Mouse (Mus musculus) limb, embryonic 10.5 days (tissue): Measurements from ENCODE around the gene Sugct. TPM values are rescaled to one million over a fixed set of nuclear protein-coding genes. Genes with fewer than 3 reads are reported as not detected.
"Not testable (repeated sequence)": the region's sequence is repeated elsewhere in the genome, so short reads cannot be mapped to it uniquely, and the experiment has no call there.

Experiments
- DNase-seq: peaks from one replicate; pipeline ENCODE4 v3.0.0-alpha.2; 2017; ENCODE audit warnings: low spot score
- H3K27ac ChIP-seq: fragments of 300-500 bp; sonication (generic); 2 replicates; pipeline ENCODE4 v1.5.1; 2016; ENCODE audit warnings: mild to moderate bottlenecking
- H3K27me3 ChIP-seq: fragments of 300-500 bp; sonication (generic); 2 replicates; pipeline ENCODE4 v1.6.1; 2016; ENCODE audit warnings: low read depth, mild to moderate bottlenecking; ENCODE audit not compliant: poor library complexity, severe bottlenecking
- H3K36me3 ChIP-seq: fragments of 300-500 bp; sonication (generic); 2 replicates; pipeline ENCODE4 v1.6.1; 2016; ENCODE audit warnings: mild to moderate bottlenecking, moderate library complexity
- H3K4me1 ChIP-seq: fragments of 300-500 bp; sonication (generic); 2 replicates; pipeline ENCODE4 v1.6.1; 2016
- H3K4me3 ChIP-seq: fragments of 300-500 bp; sonication (generic); 2 replicates; pipeline ENCODE4 v1.5.1; 2016; ENCODE audit warnings: mild to moderate bottlenecking, moderate library complexity
- H3K9me3 ChIP-seq: fragments of 300-500 bp; sonication (generic); replicated peaks from 2 replicates; pipeline ENCODE4 v1.6.1; 2016; ENCODE audit warnings: mild to moderate bottlenecking
- WGBS: fragments of 180-500 bp; shearing (Covaris S2); methylation state at CpG from one replicate; pipeline ENCODE4 v1.1.7; 2016; 5-methylcytosine and 5-hydroxymethylcytosine counted together
- polyA plus RNA-seq: library from polyadenylated mRNA; unstranded; fragments of >200 nt; fragmentation: Nextera tagmentation; extraction: Ambion mirVana; gene quantifications from 2 replicates; pipeline ENCODE4 v1.2.1, GENCODE M21; 2016

Sugct gene
- polyA plus RNA-seq, 1 experiment from 2014 or later, result 3.6 TPM

DNA sequence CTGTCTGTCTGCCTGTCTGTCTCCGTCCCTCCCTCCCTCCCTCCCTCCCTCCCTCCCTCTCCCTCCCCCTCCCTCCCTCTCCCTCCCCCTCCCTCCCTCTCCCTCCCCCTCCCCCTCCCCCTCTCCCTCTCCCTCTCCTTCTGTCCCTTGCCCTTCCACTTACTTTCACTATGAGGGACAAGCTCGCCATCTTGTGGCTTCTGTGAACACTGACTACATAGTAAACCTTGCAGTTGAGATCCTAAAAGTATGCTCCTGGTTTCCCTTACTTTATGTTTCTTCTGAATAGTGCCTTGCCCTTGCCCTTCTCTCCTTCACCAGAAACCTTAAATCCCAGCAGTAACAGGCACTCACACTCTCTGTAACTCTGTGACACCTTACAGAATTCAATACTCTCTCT lies 113.7 kb downstream of the Sugct start:
- Histone ChIP-seq H3K4me3 (no peak overlapping the region), H3K9me3 (no peaks in the 10 kb centered on the region), H3K36me3 (no peaks in the 10 kb centered on the region), H3K27ac (no peak overlapping the region), H3K27me3 (no peaks in the 10 kb centered on the region), H3K4me1 (no peaks in the 10 kb centered on the region)
- WGBS, result 28% methylated on average over 2 of the region's 2 CpGs
- DNase-seq, result no peak

DNA sequence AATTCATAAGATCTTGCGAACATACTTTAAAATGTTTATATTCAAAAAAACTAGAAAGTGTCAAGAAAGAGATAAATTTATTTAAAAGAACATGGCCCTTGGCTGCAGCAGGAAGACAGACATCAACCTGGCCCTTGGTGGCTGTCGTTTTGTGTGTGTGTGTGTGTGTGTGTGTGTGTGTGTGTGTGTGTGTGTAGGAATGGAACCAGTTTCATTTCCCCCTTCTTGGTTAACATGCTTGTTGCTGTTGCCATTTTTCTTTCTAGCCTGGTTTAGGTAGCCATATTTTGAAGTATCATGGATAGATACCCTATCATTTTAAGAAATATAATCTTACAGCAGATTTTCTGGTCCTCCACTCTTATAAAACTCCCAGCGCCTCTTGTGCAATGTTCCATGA lies 136.0 kb downstream of the Sugct start:
- 88% methylated on average over 3 of the region's 3 CpGs for WGBS
- no peaks in the 10 kb centered on the region for H3K9me3 ChIP-seq
- no peak for DNase-seq
- H3K27ac ChIP-seq, result no peak overlapping the region
- no peaks in the 10 kb centered on the region for H3K36me3 ChIP-seq
- H3K27me3 ChIP-seq, result no peaks in the 10 kb centered on the region
- no peaks in the 10 kb centered on the region for H3K4me1 ChIP-seq
- H3K4me3 ChIP-seq, result no peak overlapping the region

DNA sequence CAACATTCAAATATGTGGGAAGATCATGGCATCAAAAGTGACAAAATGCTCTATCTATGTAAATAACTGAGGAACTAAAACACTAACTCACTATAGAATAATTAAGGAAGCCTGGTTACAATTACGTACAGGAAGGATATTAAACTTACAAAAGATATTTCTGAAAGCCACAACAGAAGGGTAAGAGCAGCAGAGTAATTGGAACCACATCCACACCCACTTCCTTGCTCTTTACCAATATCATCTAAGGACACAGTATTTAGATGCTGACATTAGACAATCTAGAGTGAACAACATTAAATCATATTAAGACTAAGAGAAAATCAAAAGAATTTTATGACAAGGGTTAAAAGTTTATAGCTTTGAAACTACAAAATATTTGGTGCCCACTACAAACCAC lies 159.0 kb downstream of the Sugct start:
- no peaks in the 10 kb centered on the region for H3K9me3 ChIP-seq
- no peaks in the 10 kb centered on the region for H3K27me3 ChIP-seq
- 72% methylated on average over 1 of the region's 1 CpGs for WGBS
- no peaks in the 10 kb centered on the region for H3K4me1 ChIP-seq
- H3K4me3 ChIP-seq, result no peak overlapping the region
- H3K27ac ChIP-seq, result no peak overlapping the region
- H3K36me3 ChIP-seq, result no peaks in the 10 kb centered on the region
- DNase-seq, result no peak

DNA sequence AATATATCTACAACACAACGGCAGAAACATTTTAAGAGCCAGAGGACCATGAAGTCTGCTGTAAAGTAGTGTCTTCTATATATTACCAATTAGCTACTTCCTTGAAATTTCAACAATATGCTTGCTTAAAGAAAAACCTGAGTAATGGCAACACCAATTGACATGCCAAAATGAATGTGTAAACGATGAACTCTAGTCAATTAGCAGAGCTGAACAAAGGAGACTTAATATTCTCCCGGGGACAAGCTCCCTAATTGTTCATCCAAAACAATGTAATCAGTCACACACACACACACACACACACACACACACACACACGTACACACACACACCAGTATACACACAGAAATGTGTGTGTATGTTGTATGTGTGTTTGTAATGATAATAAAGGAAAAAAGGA lies 160.5 kb downstream of the Sugct start:
- H3K4me1 ChIP-seq, result no peaks in the 10 kb centered on the region
- 64% methylated on average over 4 of the region's 4 CpGs for WGBS
- no peak overlapping the region for H3K4me3 ChIP-seq
- H3K9me3 ChIP-seq, result no peaks in the 10 kb centered on the region
- no peak for DNase-seq
- H3K36me3 ChIP-seq, result no peaks in the 10 kb centered on the region
- no peak overlapping the region for H3K27ac ChIP-seq
- H3K27me3 ChIP-seq, result no peaks in the 10 kb centered on the region

- no peak overlapping the region for H3K4me3 ChIP-seq
- H3K4me1 ChIP-seq, result no peaks in the 10 kb centered on the region
- WGBS, result 79% methylated on average over 4 of the region's 4 CpGs
- no peaks in the 10 kb centered on the region for H3K9me3 ChIP-seq
- no peaks in the 10 kb centered on the region for H3K36me3 ChIP-seq
- H3K27me3 ChIP-seq, result no peaks in the 10 kb centered on the region
- no peak overlapping the region for H3K27ac ChIP-seq
- DNase-seq, result no peak
Observed at GRCm38 (mm10) chr13:17534469-17534868, 160.9 kb downstream of the Sugct start.

DNA sequence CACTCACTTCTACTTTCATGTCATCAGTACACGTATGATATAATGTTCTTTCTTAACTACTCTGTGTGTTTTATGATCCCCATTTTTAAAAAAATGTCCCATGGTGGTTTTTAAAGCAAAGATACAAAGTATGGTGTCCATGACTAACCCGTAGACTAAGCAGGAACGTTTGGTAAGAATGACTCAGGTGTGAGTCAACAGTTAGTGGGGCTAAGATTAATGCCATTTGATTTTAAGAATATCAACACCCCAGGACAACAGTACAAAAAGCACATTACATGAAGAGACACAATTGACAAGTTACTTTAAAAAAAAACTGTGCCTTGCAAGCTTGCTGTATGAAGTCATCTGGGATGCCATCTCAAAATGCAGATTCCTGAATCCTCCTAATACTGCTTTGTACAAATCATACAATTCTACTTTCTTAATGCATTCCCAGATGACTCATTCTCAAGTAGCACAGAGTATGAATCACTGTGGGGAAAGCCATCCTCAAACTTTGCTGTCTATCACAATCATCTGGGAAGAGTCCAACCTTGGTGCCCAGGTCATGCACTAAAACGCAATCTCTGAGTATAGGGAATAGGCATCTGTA lies 184.1 kb downstream of the Sugct start:
- 89% methylated on average over 4 of the region's 4 CpGs for WGBS
- H3K4me3 ChIP-seq, result no peak overlapping the region
- H3K9me3 ChIP-seq, result no peaks in the 10 kb centered on the region
- H3K27me3 ChIP-seq, result no peaks in the 10 kb centered on the region
- no peak overlapping the region for H3K27ac ChIP-seq
- no peak for DNase-seq
- H3K36me3 ChIP-seq, result no peaks in the 10 kb centered on the region
- H3K4me1 ChIP-seq, result no peaks in the 10 kb centered on the region

GRCm38 (mm10) chr13:17494936-17495335 lies 200.4 kb downstream of the Sugct start:
- no peaks in the 10 kb centered on the region for H3K36me3 ChIP-seq
- H3K27me3 ChIP-seq, result no peaks in the 10 kb centered on the region
- H3K27ac ChIP-seq, result no peak overlapping the region
- no peaks in the 10 kb centered on the region for H3K9me3 ChIP-seq
- DNase-seq, result no peak
- WGBS, result 81% methylated on average over 1 of the region's 1 CpGs
- no peak overlapping the region for H3K4me3 ChIP-seq
- no peaks in the 10 kb centered on the region for H3K4me1 ChIP-seq

GRCm38 (mm10) chr13:17494056-17494574 lies 201.2 kb downstream of the Sugct start:
- H3K27ac ChIP-seq, result no peak overlapping the region
- H3K36me3 ChIP-seq, result no peaks in the 10 kb centered on the region
- H3K27me3 ChIP-seq, result no peaks in the 10 kb centered on the region
- 90% methylated on average over 5 of the region's 5 CpGs for WGBS
- no peaks in the 10 kb centered on the region for H3K9me3 ChIP-seq
- H3K4me1 ChIP-seq, result no peaks in the 10 kb centered on the region
- no peak overlapping the region for H3K4me3 ChIP-seq
- DNase-seq, result no peak

GRCm38 (mm10) chr13:17457981-17458380 lies 237.4 kb downstream of the Sugct start:
- DNase-seq, H3K27me3 ChIP-seq, H3K4me1 ChIP-seq, H3K4me3 ChIP-seq, H3K9me3 ChIP-seq, H3K27ac ChIP-seq, H3K36me3 ChIP-seq: not testable (repeated sequence)
- 70% methylated on average over 1 of the region's 1 CpGs for WGBS

- no peak overlapping the region for H3K27ac ChIP-seq
- H3K4me3 ChIP-seq, result no peak overlapping the region
- no peaks in the 10 kb centered on the region for H3K9me3 ChIP-seq
- no peaks in the 10 kb centered on the region for H3K36me3 ChIP-seq
- no peaks in the 10 kb centered on the region for H3K27me3 ChIP-seq
- WGBS, result 48% methylated on average over 7 of the region's 7 CpGs
- no peak for DNase-seq
- H3K4me1 ChIP-seq, result no peaks in the 10 kb centered on the region
Observed at GRCm38 (mm10) chr13:17432139-17432916, 263.0 kb downstream of the Sugct start.

- H3K27ac ChIP-seq, result no peak overlapping the region
- DNase-seq, result no peak
- H3K36me3 ChIP-seq, result no peaks in the 10 kb centered on the region
- H3K27me3 ChIP-seq, result no peaks in the 10 kb centered on the region
- WGBS, result 91% methylated on average over 6 of the region's 6 CpGs
- H3K4me3 ChIP-seq, result no peak overlapping the region
- no peaks in the 10 kb centered on the region for H3K9me3 ChIP-seq
- no peaks in the 10 kb centered on the region for H3K4me1 ChIP-seq
Observed at GRCm38 (mm10) chr13:17421875-17422274, 273.5 kb downstream of the Sugct start.

DNA sequence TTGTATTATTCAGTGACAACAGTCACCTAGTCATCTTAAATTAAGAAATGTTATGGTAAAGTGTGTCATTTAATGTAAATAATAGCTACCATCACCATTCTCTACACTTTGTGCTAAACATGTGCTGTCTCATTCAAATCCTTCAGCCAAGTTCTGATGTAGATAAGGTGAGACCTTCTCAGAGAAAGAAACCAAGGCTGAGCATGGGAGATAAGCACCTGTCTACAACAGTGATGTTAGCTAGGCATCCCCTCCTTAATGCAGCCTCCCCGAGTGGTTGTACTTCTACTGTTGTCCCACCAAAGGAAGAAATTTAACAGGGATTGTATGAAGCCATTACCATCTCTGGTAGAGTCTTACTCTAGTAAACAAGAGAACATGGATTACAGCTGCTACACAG lies 274.8 kb downstream of the Sugct start:
- Histone ChIP-seq H3K36me3 (no peaks in the 10 kb centered on the region), H3K4me1 (no peaks in the 10 kb centered on the region), H3K27ac (no peak overlapping the region), H3K9me3 (no peaks in the 10 kb centered on the region), H3K4me3 (no peak overlapping the region), H3K27me3 (no peaks in the 10 kb centered on the region)
- WGBS, result 80% methylated on average over 1 of the region's 1 CpGs
- DNase-seq, result no peak

- Histone ChIP-seq H3K4me1 (no peaks in the 10 kb centered on the region), H3K36me3 (no peaks in the 10 kb centered on the region), H3K9me3 (no peaks in the 10 kb centered on the region), H3K27me3 (no peaks in the 10 kb centered on the region), H3K4me3 (no peak overlapping the region), H3K27ac (no peak overlapping the region)
- 96% methylated on average over 8 of the region's 8 CpGs for WGBS
- no peak for DNase-seq
Observed at GRCm38 (mm10) chr13:17342836-17343235, 352.5 kb downstream of the Sugct start.
